Mouse (Mus musculus): ENCODE results near the gene Ddt. TPM values are rescaled to one million over a fixed set of nuclear protein-coding genes. Genes with fewer than 3 reads are reported as not detected.

Gene Ddt
- polyA plus RNA-seq (2015; fragmentation: Nextera tagmentation; extraction: Ambion mirVana): 81.8 and 84.2 TPM in 2 replicates

GRCm38 (mm10) chr10:75772795-75773664, at the start of gene Ddt:
Gene Ddt, minus strand, starts transcription at chr10:75773414.
- Histone ChIP-seq H3K9me3 (replicated peaks) (no peaks in the 10 kb centered on the region), H3K4me1 (peaks cover 12% of the 10 kb centered on the region), H3K36me3 (no peaks in the 10 kb centered on the region), H3K27ac (peak within 1 kb of the TSS; percentile 78), H3K4me2 (peak within 1 kb of the TSS; percentile 98), H3K4me3 (replicated peaks) (peak within 1 kb of the TSS; percentile 78), H3K9ac (peak within 1 kb of the TSS; percentile 71), H3K27me3 (0 out of 2 replicates have a peak, but pooled peaks cover 3% of the 10 kb centered on the region)
- under 1% methylated on average over 45 of the region's 47 CpGs for WGBS
- peak; percentile 96 for ATAC-seq (replicated peaks; ENCODE audit: low FRiP score)

GRCm38 (mm10) chr10:75822443-75822842, 49.2 kb upstream of the Ddt start, which contains the start of gene Gstt4:
Gene Gstt4, minus strand, starts transcription at chr10:75822543.
- WGBS: 83% methylated on average over 2 of the region's 2 CpGs
- ATAC-seq (replicated peaks; ENCODE audit: low FRiP score): no peak
- H3K27me3 ChIP-seq: no peaks in the 10 kb centered on the region

GRCm38 (mm10) chr10:75819882-75820281, 46.7 kb upstream of the Ddt start:
- no peaks in the 10 kb centered on the region for H3K27me3 ChIP-seq
- H3K27ac ChIP-seq: no peak overlapping the region
- H3K9me3 ChIP-seq (replicated peaks): no peaks in the 10 kb centered on the region; the same call in 1 of the 2 replicates
- H3K4me2 ChIP-seq: no peak overlapping the region
- H3K9ac ChIP-seq: no peak overlapping the region
- H3K36me3 ChIP-seq: no peaks in the 10 kb centered on the region
- H3K4me1 ChIP-seq: no peaks in the 10 kb centered on the region
- 74% methylated on average over 5 of the region's 5 CpGs for WGBS
- H3K4me3 ChIP-seq (replicated peaks): no peak overlapping the region
- no peak for ATAC-seq (replicated peaks; ENCODE audit: low FRiP score)

More at GRCm38 (mm10) chr10:75822443-75822842, 49.2 kb upstream of the Ddt start, which contains the start of gene Gstt4:
- Histone ChIP-seq H3K4me1 (peaks cover 2% of the 10 kb centered on the region; the same call in 1 of the 2 replicates), H3K4me2 (no peak within 1 kb of the TSS), H3K36me3 (no peaks in the 10 kb centered on the region), H3K9ac (no peak within 1 kb of the TSS), H3K9me3 (replicated peaks) (no peaks in the 10 kb centered on the region; the same call in 1 of the 2 replicates), H3K4me3 (replicated peaks) (no peak within 1 kb of the TSS), H3K27ac (no peak within 1 kb of the TSS)

- Histone ChIP-seq H3K4me2 (no peak overlapping the region), H3K9ac (no peak overlapping the region), H3K27me3 (no peaks in the 10 kb centered on the region), H3K27ac (no peak overlapping the region), H3K9me3 (replicated peaks) (no peaks in the 10 kb centered on the region; the same call in 1 of the 2 replicates), H3K4me3 (replicated peaks) (no peak overlapping the region), H3K36me3 (no peaks in the 10 kb centered on the region), H3K4me1 (no peaks in the 10 kb centered on the region)
- WGBS: 67% methylated on average over 10 of the region's 10 CpGs
- no peak for ATAC-seq (replicated peaks; ENCODE audit: low FRiP score)
These were observed 45.4 kb upstream of the Ddt start for GRCm38 (mm10) chr10:75818641-75819040.

- Histone ChIP-seq H3K4me3 (replicated peaks) (no peak overlapping the region), H3K27ac (no peak overlapping the region), H3K27me3 (no peaks in the 10 kb centered on the region), H3K36me3 (no peaks in the 10 kb centered on the region), H3K4me1 (no peaks in the 10 kb centered on the region), H3K9ac (no peak overlapping the region), H3K9me3 (replicated peaks) (no peaks in the 10 kb centered on the region), H3K4me2 (no peak overlapping the region)
- no peak for ATAC-seq (replicated peaks; ENCODE audit: low FRiP score)
- 64% methylated on average over 2 of the region's 2 CpGs for WGBS
These were observed 31.0 kb upstream of the Ddt start for GRCm38 (mm10) chr10:75804217-75804616.

- Histone ChIP-seq H3K27ac (0 out of 2 replicates have a peak within 1 kb of the TSS, but pooled peaks have one; percentile 27), H3K36me3 (no peaks in the 10 kb centered on the region), H3K4me3 (replicated peaks) (peak within 1 kb of the TSS; percentile 49), H3K27me3 (peaks cover 11% of the 10 kb centered on the region; the same call in 1 of the 2 replicates), H3K4me2 (peak within 1 kb of the TSS; percentile 85), H3K9ac (peak within 1 kb of the TSS; percentile 42), H3K4me1 (peaks cover 28% of the 10 kb centered on the region), H3K9me3 (replicated peaks) (no peaks in the 10 kb centered on the region)
- WGBS: 3% methylated on average over 18 of the region's 18 CpGs
- peak; percentile 59; the same call in 1 of the 2 replicates for ATAC-seq (replicated peaks; ENCODE audit: low FRiP score)
These were observed 25.0 kb upstream of the Ddt start, which contains the start of gene Gstt1 for GRCm38 (mm10) chr10:75798176-75798696. Gene Gstt1, minus strand, starts transcription at chr10:75798584.

- peaks cover 28% of the 10 kb centered on the region for H3K4me1 ChIP-seq
- H3K9me3 ChIP-seq (replicated peaks): no peaks in the 10 kb centered on the region
- H3K27ac ChIP-seq: 0 out of 2 replicates have a peak overlapping the region, but pooled peaks have one; percentile 27
- peak overlapping the region; percentile 49 for H3K4me3 ChIP-seq (replicated peaks)
- H3K4me2 ChIP-seq: peak overlapping the region; percentile 85
- H3K9ac ChIP-seq: peak overlapping the region; percentile 42
- H3K27me3 ChIP-seq: peaks cover 11% of the 10 kb centered on the region; the same call in 1 of the 2 replicates
- H3K36me3 ChIP-seq: no peaks in the 10 kb centered on the region
- WGBS: 2% methylated on average over 12 of the region's 12 CpGs
- 0 out of 2 replicates have a peak, but pooled peaks have one; percentile 35 for ATAC-seq (replicated peaks; ENCODE audit: low FRiP score)
These were observed 24.5 kb upstream of the Ddt start for GRCm38 (mm10) chr10:75797619-75798175.

- ATAC-seq (replicated peaks; ENCODE audit: low FRiP score): 0 out of 2 replicates have a peak, but pooled peaks have one; percentile 12
These were observed 23.7 kb upstream of the Ddt start for GRCm38 (mm10) chr10:75796731-75797516.

GRCm38 (mm10) chr10:75794880-75795279, 21.7 kb upstream of the Ddt start:
- H3K4me1 ChIP-seq: peaks cover 31% of the 10 kb centered on the region
- H3K27me3 ChIP-seq: peaks cover 11% of the 10 kb centered on the region; the same call in 1 of the 2 replicates
- no peak overlapping the region for H3K4me3 ChIP-seq (replicated peaks)
- no peak; the same call in 1 of the 2 replicates for ATAC-seq (replicated peaks; ENCODE audit: low FRiP score)
- H3K4me2 ChIP-seq: 0 out of 2 replicates have a peak overlapping the region, but pooled peaks have one; percentile 10
- WGBS: 30% methylated on average over 3 of the region's 3 CpGs
- H3K9me3 ChIP-seq (replicated peaks): no peaks in the 10 kb centered on the region
- no peaks in the 10 kb centered on the region for H3K36me3 ChIP-seq
- peak overlapping the region; percentile 75 for H3K27ac ChIP-seq
- H3K9ac ChIP-seq: no peak overlapping the region

More at GRCm38 (mm10) chr10:75796731-75797516, 23.7 kb upstream of the Ddt start:
- Histone ChIP-seq H3K4me3 (replicated peaks) (peak overlapping the region; percentile 49), H3K36me3 (no peaks in the 10 kb centered on the region), H3K27ac (no peak overlapping the region), H3K27me3 (peaks cover 11% of the 10 kb centered on the region; the same call in 1 of the 2 replicates), H3K4me2 (peak overlapping the region; percentile 85), H3K9me3 (replicated peaks) (no peaks in the 10 kb centered on the region), H3K4me1 (peaks cover 28% of the 10 kb centered on the region), H3K9ac (no peak overlapping the region)
- WGBS: 47% methylated on average over 11 of the region's 11 CpGs

- 18% methylated on average over 7 of the region's 7 CpGs for WGBS
- peaks cover 15% of the 10 kb centered on the region for H3K4me1 ChIP-seq
- no peak overlapping the region for H3K4me2 ChIP-seq
- H3K9me3 ChIP-seq (replicated peaks): no peaks in the 10 kb centered on the region
- H3K4me3 ChIP-seq (replicated peaks): no peak overlapping the region
- no peaks in the 10 kb centered on the region for H3K36me3 ChIP-seq
- no peak overlapping the region for H3K9ac ChIP-seq
- no peak for ATAC-seq (replicated peaks; ENCODE audit: low FRiP score)
- H3K27me3 ChIP-seq: no peaks in the 10 kb centered on the region
- no peak overlapping the region for H3K27ac ChIP-seq
These were observed 17.6 kb upstream of the Ddt start for GRCm38 (mm10) chr10:75790773-75791172.

- H3K27me3 ChIP-seq: no peaks in the 10 kb centered on the region
- H3K36me3 ChIP-seq: no peaks in the 10 kb centered on the region
- no peak overlapping the region for H3K4me2 ChIP-seq
- H3K4me3 ChIP-seq (replicated peaks): no peak overlapping the region
- H3K27ac ChIP-seq: no peak overlapping the region
- peak; percentile 64 for ATAC-seq (replicated peaks; ENCODE audit: low FRiP score)
- 71% methylated on average over 5 of the region's 5 CpGs for WGBS
- peaks cover 10% of the 10 kb centered on the region for H3K4me1 ChIP-seq
- H3K9ac ChIP-seq: no peak overlapping the region
- H3K9me3 ChIP-seq (replicated peaks): no peaks in the 10 kb centered on the region
These were observed 16.6 kb upstream of the Ddt start for GRCm38 (mm10) chr10:75789841-75790240.

All from kidney, embryonic 15.5 days (tissue).